Mouse (Mus musculus) stomach, postnatal 0 days (tissue): Measurements from ENCODE around the gene Dexi.

Experiments
- CTCF ChIP-seq: IDR thresholded peaks from 2 replicates; pipeline ENCODE4 v1.5.1; 2016; ENCODE audit warnings: antibody characterized with exemption, low read depth, mild to moderate bottlenecking, moderate library complexity
- EP300 ChIP-seq: optimal IDR thresholded peaks from 2 replicates; pipeline ENCODE3; 2016; ENCODE audit warnings: antibody characterized with exemption

GRCm38 (mm10) chr16:10488769-10489481 is 53.9 kb downstream of the Dexi start:
- no peak for TF ChIP-seq CTCF
- no peak for TF ChIP-seq EP300
